Mouse (Mus musculus) lung, postnatal 0 days (tissue): Measurements from ENCODE around the gene Mbnl2.

Experiments used
- CTCF ChIP-seq: IDR thresholded peaks from 2 replicates; pipeline ENCODE4 v1.5.1; 2016; ENCODE audit warnings: antibody characterized with exemption, mild to moderate bottlenecking
- EP300 ChIP-seq: IDR thresholded peaks from 2 replicates; pipeline ENCODE4 v1.6.1; 2016; ENCODE audit warnings: antibody characterized with exemption, mild to moderate bottlenecking, control low read depth

DNA sequence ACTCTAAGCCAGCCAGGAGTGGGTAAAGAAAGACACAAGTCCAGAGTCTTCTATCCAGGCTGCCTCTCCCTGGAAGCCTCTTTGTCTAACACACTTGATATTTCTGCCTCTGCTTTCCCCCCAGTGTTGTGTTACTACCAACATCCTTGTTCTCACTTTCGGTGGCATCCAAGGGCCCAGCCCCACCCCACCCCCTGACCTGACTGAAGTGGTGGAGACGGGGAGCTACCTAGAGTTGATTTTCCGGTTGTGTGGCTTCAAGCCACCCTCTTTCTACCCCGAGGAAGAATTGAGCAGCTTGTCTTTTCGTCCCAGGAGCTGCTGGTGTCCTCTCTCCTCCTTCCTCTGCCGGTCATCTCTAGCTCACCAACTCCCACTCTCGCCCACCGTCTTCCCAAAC is 38.0 kb downstream of the Mbnl2 start:
- TF ChIP-seq EP300 = 0 out of 2 replicates have a peak, but pooled peaks have one; percentile 14
- no peak for TF ChIP-seq CTCF
